Comparison of ENCODE assay signal across 10 mouse cellular contexts in genomic region chr13:55482542-55482941, GRCm38 (mm10). TPM values are rescaled to one million over a fixed set of nuclear protein-coding genes. Genes with fewer than 3 reads are reported as not detected.
A peak's percentile ranks its signal among the peaks of the same experiment; 100 is the strongest.
DNase-seq lines count a peak whose midpoint lies in the region; ATAC-seq and TF ChIP-seq lines count a peak whose summit lies in the region.
"Had no signal": no experiment of that assay in that cellular context is flagged by ENCODE, and none has a peak within 500 bp of the region (broad histone marks: within the 10 kb centered on the region; RNA-seq: fewer than 3 reads in every experiment).

No protein-coding gene starts in this region.

- WGBS in forebrain, embryonic 10.5 days: 95% methylated on average over 7 of the region's 7 CpGs
- 89% methylated on average over 7 of the region's 7 CpGs for WGBS in forebrain, embryonic 11.5 days
- WGBS in lung, embryonic 16.5 days: 54% methylated on average over 7 of the region's 7 CpGs
- 63% methylated on average over 7 of the region's 7 CpGs for WGBS in lung, adult 2 months
- 63% methylated on average over 7 of the region's 7 CpGs for WGBS in forebrain, postnatal 0 days

- no peak for DNase-seq in forebrain, embryonic 10.5 days (ENCODE audit: extremely low spot score, low spot score)
- no peak for DNase-seq in forebrain, embryonic 11.5 days (ENCODE audit: low spot score)
- no peak for DNase-seq in lung, adult 2 months
- DNase-seq in forebrain, postnatal 0 days: no peak
- no peak for DNase-seq in layer of hippocampus, postnatal 14 days (ENCODE audit: low spot score in 2 of 2)
- no peak for DNase-seq in urinary bladder, postnatal 10 days (ENCODE audit: low spot score)

- peaks cover 52% of the 10 kb centered on the region for H3K4me1 ChIP-seq in forebrain, embryonic 10.5 days
- H3K4me1 ChIP-seq in forebrain, embryonic 11.5 days (replicated peaks; ENCODE audit: control insufficient read depth, insufficient read depth, low read length): peaks cover 26% of the 10 kb centered on the region
- H3K4me1 ChIP-seq in lung, embryonic 16.5 days (replicated peaks; ENCODE audit: control insufficient read depth, insufficient read depth, low read length): peaks cover 42% of the 10 kb centered on the region
- H3K4me1 ChIP-seq in lung, adult 2 months (ENCODE audit: control insufficient read depth, insufficient read depth, low read length): peaks cover 9% of the 10 kb centered on the region
- peaks cover 24% of the 10 kb centered on the region for H3K4me1 ChIP-seq in forebrain, postnatal 0 days (ENCODE audit: insufficient read depth)

- H3K79me2 ChIP-seq in myocyte (ENCODE audit: control insufficient read depth, insufficient read depth): peaks cover 30% of the 10 kb centered on the region

- H3K27ac ChIP-seq in forebrain, embryonic 10.5 days: peak overlapping the region; percentile 100
- no peak overlapping the region for H3K27ac ChIP-seq in forebrain, embryonic 11.5 days (ENCODE audit: low read depth, low read length)
- no peak overlapping the region for H3K27ac ChIP-seq in lung, embryonic 16.5 days (ENCODE audit: low read length)
- H3K27ac ChIP-seq in forebrain, postnatal 0 days (ENCODE audit: low read depth, low read length): peak overlapping the region; percentile 54

- H3K4me3 ChIP-seq in forebrain, embryonic 10.5 days: no peak overlapping the region
- H3K4me3 ChIP-seq in forebrain, embryonic 11.5 days (ENCODE audit: low read depth, low read length): no peak overlapping the region
- H3K4me3 ChIP-seq in lung, embryonic 16.5 days (ENCODE audit: low read length): no peak overlapping the region
- H3K4me3 ChIP-seq in lung, adult 2 months (replicated peaks; ENCODE audit: extremely low read depth, low read depth, low read length): no peak overlapping the region
- H3K4me3 ChIP-seq in forebrain, postnatal 0 days (ENCODE audit: low read depth, low read length): no peak overlapping the region
- H3K4me3 ChIP-seq in myocyte: no peak overlapping the region

- no peaks in the 10 kb centered on the region for H3K9me3 ChIP-seq in forebrain, embryonic 10.5 days
- no peaks in the 10 kb centered on the region for H3K9me3 ChIP-seq in forebrain, embryonic 11.5 days (ENCODE audit: control insufficient read depth, low read length)
- H3K9me3 ChIP-seq in lung, embryonic 16.5 days (ENCODE audit: control insufficient read depth, low read length): no peaks in the 10 kb centered on the region
- H3K9me3 ChIP-seq in forebrain, postnatal 0 days (ENCODE audit: low read length): no peaks in the 10 kb centered on the region

- H3ac ChIP-seq in myocyte (ENCODE audit: control insufficient read depth, insufficient read length): no peak overlapping the region

- peaks cover 76% of the 10 kb centered on the region for H3K36me3 ChIP-seq in forebrain, embryonic 10.5 days (replicated peaks)
- peaks cover 28% of the 10 kb centered on the region for H3K36me3 ChIP-seq in forebrain, embryonic 11.5 days (ENCODE audit: control insufficient read depth, insufficient read depth, low read length)
- H3K36me3 ChIP-seq in lung, embryonic 16.5 days (ENCODE audit: control insufficient read depth, insufficient read depth, low read length): peaks cover 22% of the 10 kb centered on the region
- peaks cover 53% of the 10 kb centered on the region for H3K36me3 ChIP-seq in forebrain, postnatal 0 days (ENCODE audit: insufficient read depth)
- peaks cover 4% of the 10 kb centered on the region for H3K36me3 ChIP-seq in myocyte (ENCODE audit: control insufficient read depth, insufficient read depth)

- no peak for ATAC-seq in forebrain, embryonic 11.5 days (replicated peaks; ENCODE audit: low FRiP score)
- ATAC-seq in lung, embryonic 16.5 days (ENCODE audit: low read depth): 0 out of 2 replicates have a peak, but pooled peaks have one; percentile 29
- ATAC-seq in forebrain, postnatal 0 days: no peak
- ATAC-seq: inflammation-experienced regulatory T-cells, adult 6 months had no signal

- TF ChIP-seq POLR2A in lung, adult 2 months (IDR thresholded peaks at IDR 0.05; ENCODE audit: borderline replicate concordance, extremely low read depth, low read depth, low read length): no peak
- no peak for TF ChIP-seq POLR2A in myocyte (IDR thresholded peaks at IDR 0.05; ENCODE audit: insufficient read length, low read depth)

- no peak for TF ChIP-seq CTCF in lung, adult 2 months (IDR thresholded peaks at IDR 0.05; ENCODE audit: insufficient read depth, low read length)
- peak; percentile 18; the same call in 1 of the 2 replicates for TF ChIP-seq CTCF in forebrain, postnatal 0 days (IDR thresholded peaks at IDR 0.05; ENCODE audit: low read depth)

- no peak overlapping the region for H3K4me2 ChIP-seq in forebrain, embryonic 11.5 days (ENCODE audit: low read depth, low read length, severe bottlenecking)
- no peak overlapping the region for H3K4me2 ChIP-seq in lung, embryonic 16.5 days (ENCODE audit: low read depth, low read length)
- peak overlapping the region; percentile 97; the same call in 1 of the 2 replicates for H3K4me2 ChIP-seq in forebrain, postnatal 0 days (ENCODE audit: low read depth)
- H3K4me2 ChIP-seq in myocyte (ENCODE audit: low read depth): peak overlapping the region; percentile 63

- no peak overlapping the region for H3K9ac ChIP-seq in forebrain, embryonic 11.5 days (ENCODE audit: low read length)
- H3K9ac ChIP-seq in lung, embryonic 16.5 days (ENCODE audit: low read length): 0 out of 2 replicates have a peak overlapping the region, but pooled peaks have one; percentile 17
- H3K9ac ChIP-seq in forebrain, postnatal 0 days: no peak overlapping the region; the same call in 1 of the 2 replicates

- no peaks in the 10 kb centered on the region for H3K27me3 ChIP-seq in forebrain, embryonic 10.5 days (ENCODE audit: poor library complexity, severe bottlenecking)
- H3K27me3 ChIP-seq in forebrain, embryonic 11.5 days (ENCODE audit: control insufficient read depth, insufficient read depth, low read length): no peaks in the 10 kb centered on the region
- no peaks in the 10 kb centered on the region; the same call in 1 of the 2 replicates for H3K27me3 ChIP-seq in lung, embryonic 16.5 days (ENCODE audit: control insufficient read depth, insufficient read depth, low read depth, low read length)
- no peaks in the 10 kb centered on the region for H3K27me3 ChIP-seq in forebrain, postnatal 0 days (ENCODE audit: insufficient read depth, low read length)
- no peaks in the 10 kb centered on the region for H3K27me3 ChIP-seq in myocyte (ENCODE audit: control insufficient read depth, insufficient read depth, insufficient read length)

RNA-seq across cellular contexts. Expression of gene Dbn1, which starts 5.4 kb away (rescaled TPM):
- 346 and 355 TPM in 2 replicates for polyA plus RNA-seq in forebrain, embryonic 10.5 days (2016; fragmentation: Nextera tagmentation; extraction: Ambion mirVana)
- 411 and 418 TPM in 2 replicates for polyA plus RNA-seq in forebrain, embryonic 11.5 days (2014; fragmentation: Nextera tagmentation; extraction: Ambion mirVana)
- polyA plus RNA-seq in lung, embryonic 16.5 days (2015; fragmentation: Nextera tagmentation; extraction: Ambion mirVana): 100 and 115 TPM in 2 replicates
- 20.6 and 21.6 TPM in 2 replicates for polyA plus RNA-seq in lung, adult 2 months (2012; rRNA removed)
- 545 and 619 TPM in 2 replicates for total RNA-seq in forebrain, postnatal 0 days (2014; rRNA removed)
- 603 and 619 TPM in 2 replicates for polyA plus RNA-seq in forebrain, postnatal 0 days (2015; fragmentation: Nextera tagmentation; extraction: Ambion mirVana)
- polyA plus RNA-seq in myocyte (2012; fragmentation: generic; extraction: Trizol): 165 TPM
- total RNA-seq in layer of hippocampus, postnatal 14 days (2021): 100 to 1,000 TPM; 335 to 353 TPM

RNA-seq across cellular contexts. Expression of gene Prr7, which starts 18.5 kb away (rescaled TPM):
- polyA plus RNA-seq in forebrain, embryonic 10.5 days (2016; fragmentation: Nextera tagmentation; extraction: Ambion mirVana): 0.75 and 0.88 TPM in 2 replicates
- 2.3 and 3.9 TPM in 2 replicates for polyA plus RNA-seq in forebrain, embryonic 11.5 days (2014; fragmentation: Nextera tagmentation; extraction: Ambion mirVana)
- 0.25 and 0.46 TPM in 2 replicates for polyA plus RNA-seq in lung, embryonic 16.5 days (2015; fragmentation: Nextera tagmentation; extraction: Ambion mirVana)
- 5.6 and 9.6 TPM in 2 replicates for polyA plus RNA-seq in lung, adult 2 months (2012; rRNA removed)
- total RNA-seq in forebrain, postnatal 0 days (2014; rRNA removed): 108 and 118 TPM in 2 replicates
- 7.8 and 8.7 TPM in 2 replicates for polyA plus RNA-seq in forebrain, postnatal 0 days (2015; fragmentation: Nextera tagmentation; extraction: Ambion mirVana)
- 5.1 TPM for polyA plus RNA-seq in myocyte (2012; fragmentation: generic; extraction: Trizol)
- 10 to 100 TPM; 89.9 to 92.7 TPM for total RNA-seq in layer of hippocampus, postnatal 14 days (2021)
- polyA plus RNA-seq: liver, embryonic 16.5 days had no signal

RNA-seq across cellular contexts. Expression of gene Pdlim7, which starts 30.9 kb away (rescaled TPM):
- 200 and 209 TPM in 2 replicates for polyA plus RNA-seq in forebrain, embryonic 10.5 days (2016; fragmentation: Nextera tagmentation; extraction: Ambion mirVana)
- polyA plus RNA-seq in forebrain, embryonic 11.5 days (2014; fragmentation: Nextera tagmentation; extraction: Ambion mirVana): 165 and 185 TPM in 2 replicates
- 138 and 152 TPM in 2 replicates for polyA plus RNA-seq in lung, embryonic 16.5 days (2015; fragmentation: Nextera tagmentation; extraction: Ambion mirVana)
- polyA plus RNA-seq in lung, adult 2 months (2012; rRNA removed): 72.1 and 80.5 TPM in 2 replicates
- total RNA-seq in forebrain, postnatal 0 days (2014; rRNA removed): 26.6 and 36.7 TPM in 2 replicates
- 114 and 115 TPM in 2 replicates for polyA plus RNA-seq in forebrain, postnatal 0 days (2015; fragmentation: Nextera tagmentation; extraction: Ambion mirVana)
- 553 TPM for polyA plus RNA-seq in myocyte (2012; fragmentation: generic; extraction: Trizol)
- total RNA-seq in layer of hippocampus, postnatal 14 days (2021): 10 to 100 TPM; 69.4 to 78.9 TPM

RNA-seq across cellular contexts. Expression of gene Grk6, which starts 37.7 kb away (rescaled TPM):
- polyA plus RNA-seq in forebrain, embryonic 10.5 days (2016; fragmentation: Nextera tagmentation; extraction: Ambion mirVana): 44.8 and 51.1 TPM in 2 replicates
- 69.5 and 79.2 TPM in 2 replicates for polyA plus RNA-seq in forebrain, embryonic 11.5 days (2014; fragmentation: Nextera tagmentation; extraction: Ambion mirVana)
- polyA plus RNA-seq in lung, embryonic 16.5 days (2015; fragmentation: Nextera tagmentation; extraction: Ambion mirVana): 13.6 and 15.5 TPM in 2 replicates
- polyA plus RNA-seq in lung, adult 2 months (2012; rRNA removed): 45.2 and 55.5 TPM in 2 replicates
- 79.5 and 88.2 TPM in 2 replicates for total RNA-seq in forebrain, postnatal 0 days (2014; rRNA removed)
- 38.5 and 40.8 TPM in 2 replicates for polyA plus RNA-seq in forebrain, postnatal 0 days (2015; fragmentation: Nextera tagmentation; extraction: Ambion mirVana)
- polyA plus RNA-seq in myocyte (2012; fragmentation: generic; extraction: Trizol): 29.1 TPM
- total RNA-seq in layer of hippocampus, postnatal 14 days (2021): 10 to 100 TPM; 74.2 to 76.8 TPM

RNA-seq across cellular contexts. Expression of gene Dok3, which starts 46.6 kb away (rescaled TPM):
- polyA plus RNA-seq in forebrain, embryonic 10.5 days (2016; fragmentation: Nextera tagmentation; extraction: Ambion mirVana): 3.3 and 4.2 TPM in 2 replicates
- 3.3 and 3.9 TPM in 2 replicates for polyA plus RNA-seq in forebrain, embryonic 11.5 days (2014; fragmentation: Nextera tagmentation; extraction: Ambion mirVana)
- 3.5 and 3.8 TPM in 2 replicates for polyA plus RNA-seq in lung, embryonic 16.5 days (2015; fragmentation: Nextera tagmentation; extraction: Ambion mirVana)
- 39.8 TPM in 2 replicates for polyA plus RNA-seq in lung, adult 2 months (2012; rRNA removed)
- 2.5 and 4.8 TPM in 2 replicates for total RNA-seq in forebrain, postnatal 0 days (2014; rRNA removed)
- 0.82 TPM in 2 replicates for polyA plus RNA-seq in forebrain, postnatal 0 days (2015; fragmentation: Nextera tagmentation; extraction: Ambion mirVana)
- 1.00 TPM for polyA plus RNA-seq in myocyte (2012; fragmentation: generic; extraction: Trizol)
- total RNA-seq in layer of hippocampus, postnatal 14 days (2021): 1 to 10 TPM; 6.7 to 7.9 TPM

Comparison
In these comparisons a context has a peak if more than half of its experiments do, and no peak if none do; other contexts are left out.
1. H3K27ac ChIP-seq: peak in forebrain, embryonic 10.5 days (single experiment) and forebrain, postnatal 0 days (single experiment); none in forebrain, embryonic 11.5 days (single experiment) and lung, embryonic 16.5 days (single experiment).
2. H3K4me2 ChIP-seq: peak in forebrain, postnatal 0 days (single experiment) and myocyte (single experiment); none in forebrain, embryonic 11.5 days (single experiment) and lung, embryonic 16.5 days (single experiment).